Mouse (Mus musculus) megakaryocyte, embryonic 14.5 days (primary cell): Measurements from ENCODE around the gene Slc25a39.

Source experiments
- FLI1 ChIP-seq: IDR thresholded peaks from 2 replicates; pipeline ENCODE4 v1.6.1; 2012; ENCODE audit warnings: low read length, inconsistent platforms, mixed read lengths
- GATA1 ChIP-seq: IDR thresholded peaks from 3 replicates; pipeline ENCODE4 v1.6.1; 2012; ENCODE audit warnings: mixed read lengths, low read length, inconsistent platforms, borderline replicate concordance

DNA sequence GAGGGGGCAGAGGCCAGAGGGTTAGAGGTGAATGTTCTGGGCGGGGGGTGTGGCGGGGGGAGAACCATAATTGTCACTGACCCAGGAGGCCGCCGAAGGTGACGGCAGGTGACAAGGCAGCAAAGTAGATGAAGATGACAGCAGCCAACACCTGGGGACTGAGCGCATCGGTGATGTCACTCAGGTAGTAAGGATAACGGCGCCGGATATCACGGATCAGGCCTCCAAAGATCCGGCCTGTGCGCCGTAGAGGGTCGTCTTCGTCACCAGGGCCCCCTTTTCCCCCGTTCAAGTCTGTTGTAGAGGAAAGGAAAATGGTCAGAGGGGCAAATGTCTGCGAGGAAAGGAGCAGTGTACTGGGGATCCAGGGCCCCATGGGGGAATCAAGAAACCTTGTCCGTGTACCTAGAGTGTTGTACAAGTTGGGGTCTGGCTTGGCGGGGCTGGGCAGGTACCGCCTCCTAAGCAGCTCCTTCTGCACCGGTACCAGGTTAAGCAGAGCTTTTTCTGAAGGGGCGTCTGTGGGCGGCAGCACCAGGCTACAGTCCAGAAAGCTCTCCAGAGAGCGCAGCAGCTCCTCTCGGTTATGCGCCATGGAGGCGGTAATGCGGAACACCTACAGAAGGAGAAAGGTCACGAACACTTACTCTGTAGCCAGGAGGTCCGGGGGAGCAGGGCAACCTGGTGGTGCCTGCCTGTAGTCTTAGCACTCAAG lies 51.0 kb downstream of the Slc25a39 start:
- TF ChIP-seq FLI1 (no peak), GATA1 (no peak)
